Mouse (Mus musculus) liver, adult 2 months (tissue): ENCODE measurements at regions not wholly inside any gene's neighbourhood (a gene's known extent, or its start where the extent isn't known, plus 50 kb on each side); places are given as distances from the start of the nearest gene placed in this dataset.

Experiments
- CTCF ChIP-seq: fragments of 200-500 bp; IDR thresholded peaks from 2 replicates; pipeline ENCODE4 v1.5.1; 2011; ENCODE audit warnings: low read depth, low read length, control low read depth
- POLR2A ChIP-seq: fragments of 200-500 bp; IDR thresholded peaks from 2 replicates; pipeline ENCODE4 v1.6.1; 2011; ENCODE audit warnings: low read length, control low read depth; ENCODE audit not compliant: insufficient read depth; ENCODE audit errors: extremely low read depth

DNA sequence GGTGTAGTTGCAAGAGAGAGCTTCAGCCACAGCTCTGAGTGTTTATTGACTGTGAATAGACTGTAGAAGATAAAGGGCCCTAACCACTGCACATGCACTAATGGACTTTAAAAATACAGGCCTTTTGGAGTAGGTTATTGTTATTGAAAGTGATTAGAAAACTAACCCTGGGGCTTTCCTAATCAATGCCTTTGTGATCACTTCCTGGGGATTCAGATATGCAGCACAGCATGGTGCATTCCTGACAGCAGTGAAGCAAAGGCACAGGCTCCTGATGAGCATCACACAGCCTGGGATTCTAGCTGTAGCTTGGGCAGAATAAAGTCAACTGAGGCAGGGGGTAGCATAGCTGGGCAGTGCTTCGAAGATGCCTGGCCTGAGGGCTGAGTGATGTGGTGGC lies 87.3 kb downstream of the Gm11077 start:
- TF ChIP-seq POLR2A (no peak), CTCF (no peak)
